Mouse (Mus musculus): ENCODE data around the gene Osbpl5. TPM values are rescaled to one million over a fixed set of nuclear protein-coding genes. Genes with fewer than 3 reads are reported as not detected.
A peak's percentile ranks its signal among the peaks of the same experiment; 100 is the strongest.
"Not testable (repeated sequence)": the region's sequence is repeated elsewhere in the genome, so short reads cannot be mapped to it uniquely, and the experiment has no call there.

Gene Osbpl5
- total RNA-seq, 2 experiments from 2014 or later: 21.6 to 33.6 TPM

- no peak for DNase-seq (ENCODE audit: extremely low spot score in 1 of 2, low spot score in 1 of 2)
These were observed 44.8 kb downstream of the Osbpl5 start for GRCm38 (mm10) chr7:143712023-143712422.

- DNase-seq (ENCODE audit: extremely low spot score in 1 of 2, low spot score in 1 of 2): no peak
These were observed 45.4 kb downstream of the Osbpl5 start for GRCm38 (mm10) chr7:143711381-143711780.

GRCm38 (mm10) chr7:143709395-143709794, 47.4 kb downstream of the Osbpl5 start:
- DNase-seq (ENCODE audit: extremely low spot score in 1 of 2, low spot score in 1 of 2): no peak

- peak; percentile 80 to 98 for DNase-seq (ENCODE audit: extremely low spot score in 1 of 2, low spot score in 1 of 2)
These were observed 49.9 kb downstream of the Osbpl5 start for GRCm38 (mm10) chr7:143706697-143707438.

- peak in 1 of 2 experiments; percentile 26 for DNase-seq (ENCODE audit: extremely low spot score in 1 of 2, low spot score in 1 of 2)
These were observed 60.6 kb downstream of the Osbpl5 start for GRCm38 (mm10) chr7:143696140-143696539.

- DNase-seq (ENCODE audit: extremely low spot score in 1 of 2, low spot score in 1 of 2): no peak
These were observed 62.2 kb downstream of the Osbpl5 start for GRCm38 (mm10) chr7:143694550-143694949.

GRCm38 (mm10) chr7:143692746-143693510, 63.9 kb downstream of the Osbpl5 start:
- no peak for DNase-seq (ENCODE audit: extremely low spot score in 1 of 2, low spot score in 1 of 2)

GRCm38 (mm10) chr7:143691909-143692308, 64.9 kb downstream of the Osbpl5 start:
- no peak for DNase-seq (ENCODE audit: extremely low spot score in 1 of 2, low spot score in 1 of 2)

GRCm38 (mm10) chr7:143691181-143691580, 65.6 kb downstream of the Osbpl5 start:
- no peak for DNase-seq (ENCODE audit: extremely low spot score in 1 of 2, low spot score in 1 of 2)

GRCm38 (mm10) chr7:143689946-143690345, 66.8 kb downstream of the Osbpl5 start:
- DNase-seq (ENCODE audit: extremely low spot score in 1 of 2, low spot score in 1 of 2): no peak

- no peak for DNase-seq (ENCODE audit: extremely low spot score in 1 of 2, low spot score in 1 of 2)
These were observed 67.3 kb downstream of the Osbpl5 start for GRCm38 (mm10) chr7:143689481-143689880.

- DNase-seq (ENCODE audit: extremely low spot score in 1 of 2, low spot score in 1 of 2): not testable (repeated sequence)
These were observed 70.1 kb downstream of the Osbpl5 start for GRCm38 (mm10) chr7:143686676-143687075.

GRCm38 (mm10) chr7:143686191-143686590, 70.6 kb downstream of the Osbpl5 start:
- not testable (repeated sequence) for DNase-seq (ENCODE audit: extremely low spot score in 1 of 2, low spot score in 1 of 2)

GRCm38 (mm10) chr7:143685359-143686067, 71.3 kb downstream of the Osbpl5 start, which contains the start of gene Tnfrsf23:
Tnfrsf23 (minus strand) TSS chr7:143685872.
- DNase-seq (ENCODE audit: extremely low spot score in 1 of 2, low spot score in 1 of 2): peak; percentile 36 to 48

- not testable (repeated sequence) for DNase-seq (ENCODE audit: extremely low spot score in 1 of 2, low spot score in 1 of 2)
These were observed 72.2 kb downstream of the Osbpl5 start for GRCm38 (mm10) chr7:143684569-143684968.

- no peak for DNase-seq (ENCODE audit: extremely low spot score in 1 of 2, low spot score in 1 of 2)
These were observed 75.2 kb downstream of the Osbpl5 start for GRCm38 (mm10) chr7:143681566-143681965.

- DNase-seq (ENCODE audit: extremely low spot score in 1 of 2, low spot score in 1 of 2): not testable (repeated sequence)
These were observed 75.9 kb downstream of the Osbpl5 start for GRCm38 (mm10) chr7:143680836-143681235.

GRCm38 (mm10) chr7:143679650-143680049, 77.1 kb downstream of the Osbpl5 start:
- not testable (repeated sequence) for DNase-seq (ENCODE audit: extremely low spot score in 1 of 2, low spot score in 1 of 2)

GRCm38 (mm10) chr7:143666427-143667311, 90.1 kb downstream of the Osbpl5 start:
- DNase-seq (ENCODE audit: extremely low spot score in 1 of 2, low spot score in 1 of 2): no peak

- no peak for DNase-seq (ENCODE audit: extremely low spot score in 1 of 2, low spot score in 1 of 2)
These were observed 93.3 kb downstream of the Osbpl5 start for GRCm38 (mm10) chr7:143663470-143663869.

Measured in layer of hippocampus, postnatal 25 days (tissue).